Mouse (Mus musculus) heart, embryonic 16.5 days (tissue): ENCODE measurements around the gene Lrmda. TPM values are rescaled to one million over a fixed set of nuclear protein-coding genes. Genes with fewer than 3 reads are reported as not detected.
A peak's percentile ranks its signal among the peaks of the same experiment; 100 is the strongest.

Experiments
- ATAC-seq: fragments of 200-750 bp; cut with Nextera tagmentation; replicated peaks from 2 replicates; pipeline ENCODE4 v1.8.0; 2017; ENCODE audit warnings: moderate number of reproducible peaks; ENCODE audit not compliant: insufficient read depth, low FRiP score; ENCODE audit errors: extremely low read depth
- H3K27ac ChIP-seq: fragments of 300-500 bp; sonication (generic); 2 replicates; pipeline ENCODE4 v1.5.1; 2014; ENCODE audit warnings: mild to moderate bottlenecking, low read length, control low read depth, moderate library complexity
- H3K27me3 ChIP-seq: fragments of 300-500 bp; sonication (generic); 2 replicates; pipeline ENCODE4 v1.6.1; 2014; ENCODE audit warnings: low read length, mixed read lengths; ENCODE audit not compliant: control insufficient read depth, insufficient read depth
- H3K36me3 ChIP-seq: fragments of 300-500 bp; sonication (generic); 2 replicates; pipeline ENCODE4 v1.6.1; 2014; ENCODE audit not compliant: control insufficient read depth, insufficient read depth
- H3K4me1 ChIP-seq: fragments of 300-500 bp; sonication (generic); 2 replicates; pipeline ENCODE4 v1.6.1; 2014; ENCODE audit warnings: low read length, mixed read lengths; ENCODE audit not compliant: control insufficient read depth, insufficient read depth
- H3K4me2 ChIP-seq: fragments of 300-500 bp; sonication (generic); 2 replicates; pipeline ENCODE4 v1.6.1; 2014; ENCODE audit warnings: low read depth, mild to moderate bottlenecking, control low read depth, low read length
- H3K4me3 ChIP-seq: fragments of 300-500 bp; sonication (generic); 2 replicates; pipeline ENCODE4 v1.5.1; 2014; ENCODE audit warnings: mild to moderate bottlenecking, control low read depth, low read length
- H3K9ac ChIP-seq: fragments of 300-500 bp; sonication (generic); 2 replicates; pipeline ENCODE4 v1.6.1; 2014; ENCODE audit warnings: low read length, control low read depth
- H3K9me3 ChIP-seq: fragments of 300-500 bp; sonication (generic); replicated peaks from 2 replicates; pipeline ENCODE4 v1.6.1; 2016; ENCODE audit warnings: low read length; ENCODE audit not compliant: control insufficient read depth
- WGBS: fragments of 180-500 bp; shearing (Covaris S2); extraction: QIAGEN DNeasy Blood & Tissue Kit; methylation state at CpG from one replicate; pipeline ENCODE4 v1.1.7; 2014; 5-methylcytosine and 5-hydroxymethylcytosine counted together
- polyA plus RNA-seq: library from polyadenylated mRNA; unstranded; fragments of >200 nt; fragmentation: Nextera tagmentation; extraction: Ambion mirVana; gene quantifications from 2 replicates; pipeline ENCODE4 v1.2.1, GENCODE M21; 2015

Gene Lrmda
- polyA plus RNA-seq, 1 experiment from 2014 or later: 0.55 TPM

DNA sequence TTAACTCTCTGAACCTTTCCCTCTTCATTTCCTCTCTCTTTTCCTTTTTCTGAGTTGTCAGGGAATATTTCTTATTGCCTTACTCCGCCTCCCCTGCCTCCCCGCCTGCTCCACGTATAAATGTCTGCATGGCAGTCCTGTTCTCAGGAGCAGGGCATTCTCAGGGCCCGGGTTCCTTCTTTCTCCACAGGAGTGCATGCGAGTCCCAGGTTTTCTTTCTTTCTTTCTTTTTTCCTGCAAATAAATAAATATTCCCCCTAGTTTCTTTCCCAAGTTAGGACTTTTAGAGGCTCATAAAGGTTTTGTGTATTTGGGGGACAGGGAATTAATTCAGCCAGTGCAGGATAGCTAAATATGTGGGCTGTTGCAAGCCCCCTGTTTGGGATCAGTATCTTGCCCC, 27.7 kb upstream of the Lrmda start:
- Histone ChIP-seq H3K4me3 (no peak overlapping the region; the same call in 1 of the 2 replicates), H3K4me1 (peaks cover 12% of the 10 kb centered on the region), H3K27ac (no peak overlapping the region), H3K9ac (no peak overlapping the region), H3K36me3 (no peaks in the 10 kb centered on the region), H3K9me3 (no peaks in the 10 kb centered on the region), H3K27me3 (peaks cover 54% of the 10 kb centered on the region), H3K4me2 (no peak overlapping the region)
- ATAC-seq: no peak
- 56% methylated on average over 5 of the region's 5 CpGs for WGBS

DNA sequence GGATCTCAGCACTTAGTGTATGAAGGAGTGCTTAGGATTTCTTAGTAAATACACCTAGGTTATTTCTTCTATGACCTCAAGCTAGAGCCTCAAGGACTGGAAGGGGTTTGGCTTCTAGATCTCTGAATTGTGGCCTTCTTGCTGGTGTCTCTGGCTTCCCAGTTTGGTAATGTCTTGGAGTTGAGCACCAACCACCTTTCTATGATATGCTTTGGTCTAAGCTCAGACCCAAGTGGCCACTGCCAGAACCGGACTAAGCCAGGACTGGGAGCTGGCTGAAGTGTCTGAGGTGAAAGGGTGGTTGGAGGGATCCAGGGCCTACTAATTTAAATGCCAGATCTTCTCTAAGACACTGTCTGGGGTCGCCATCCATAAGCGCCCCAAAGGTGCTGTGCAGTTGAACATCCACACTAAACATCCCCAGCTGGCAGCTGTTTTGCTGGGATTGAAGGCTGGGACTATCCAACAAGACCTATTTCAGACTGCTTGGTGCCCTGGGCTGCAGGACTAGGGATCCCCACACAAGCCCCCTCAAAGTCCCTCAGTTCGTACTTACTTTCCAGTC, 27.1 kb upstream of the Lrmda start:
- H3K36me3 ChIP-seq: no peaks in the 10 kb centered on the region
- no peak overlapping the region for H3K4me2 ChIP-seq
- peaks cover 10% of the 10 kb centered on the region; the same call in 1 of the 2 replicates for H3K4me1 ChIP-seq
- no peak overlapping the region for H3K27ac ChIP-seq
- peaks cover 56% of the 10 kb centered on the region for H3K27me3 ChIP-seq
- no peak overlapping the region for H3K9ac ChIP-seq
- no peak for ATAC-seq
- 82% methylated on average over 4 of the region's 4 CpGs for WGBS
- no peak overlapping the region for H3K4me3 ChIP-seq
- H3K9me3 ChIP-seq: no peaks in the 10 kb centered on the region

DNA sequence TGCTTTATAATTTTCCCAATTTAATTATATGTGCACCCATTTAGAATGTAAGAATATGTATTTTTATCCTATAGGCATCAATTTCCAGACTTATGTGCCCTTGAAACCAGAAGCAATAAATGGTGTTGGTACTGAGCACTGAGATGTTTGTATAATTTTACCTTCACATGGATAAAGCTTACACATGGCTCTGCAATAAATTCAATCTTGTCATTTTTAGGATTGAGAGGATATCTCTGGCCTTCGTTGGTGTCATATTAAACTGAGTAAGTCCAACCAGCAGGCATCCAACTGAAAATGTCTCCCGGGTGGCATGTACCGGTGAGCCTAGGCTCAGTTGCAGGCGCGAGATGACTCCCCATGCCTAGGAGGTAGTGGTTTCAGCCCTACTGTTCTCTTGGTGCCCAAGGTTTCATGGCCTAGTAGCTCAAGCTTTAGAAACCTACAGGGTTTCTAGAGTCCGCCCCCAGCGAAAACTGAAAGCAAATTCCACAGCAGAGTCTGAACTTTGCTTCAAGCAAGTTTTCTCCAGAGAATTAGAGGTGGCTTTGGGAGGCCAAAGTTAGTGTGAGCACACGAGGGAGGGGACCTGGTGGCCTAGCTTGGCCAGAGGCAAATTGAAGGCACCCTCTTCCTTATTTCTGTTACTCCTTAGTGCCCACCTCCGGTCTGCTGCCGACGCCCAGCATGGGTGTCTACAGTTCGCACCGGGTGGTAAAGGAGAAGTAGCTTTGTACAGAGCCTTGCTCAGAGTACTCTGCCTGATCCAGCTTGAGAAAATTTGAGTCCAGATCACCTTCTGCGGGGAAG, 26.1 kb upstream of the Lrmda start:
- ATAC-seq: no peak
- Histone ChIP-seq H3K4me3 (peak overlapping the region; percentile 64), H3K9me3 (no peaks in the 10 kb centered on the region), H3K36me3 (no peaks in the 10 kb centered on the region), H3K4me1 (peaks cover 10% of the 10 kb centered on the region; the same call in 1 of the 2 replicates), H3K27me3 (peaks cover 59% of the 10 kb centered on the region), H3K9ac (peak overlapping the region; percentile 13; the same call in 1 of the 2 replicates), H3K4me2 (peak overlapping the region; percentile 85), H3K27ac (no peak overlapping the region)
- 51% methylated on average over 14 of the region's 14 CpGs for WGBS

DNA sequence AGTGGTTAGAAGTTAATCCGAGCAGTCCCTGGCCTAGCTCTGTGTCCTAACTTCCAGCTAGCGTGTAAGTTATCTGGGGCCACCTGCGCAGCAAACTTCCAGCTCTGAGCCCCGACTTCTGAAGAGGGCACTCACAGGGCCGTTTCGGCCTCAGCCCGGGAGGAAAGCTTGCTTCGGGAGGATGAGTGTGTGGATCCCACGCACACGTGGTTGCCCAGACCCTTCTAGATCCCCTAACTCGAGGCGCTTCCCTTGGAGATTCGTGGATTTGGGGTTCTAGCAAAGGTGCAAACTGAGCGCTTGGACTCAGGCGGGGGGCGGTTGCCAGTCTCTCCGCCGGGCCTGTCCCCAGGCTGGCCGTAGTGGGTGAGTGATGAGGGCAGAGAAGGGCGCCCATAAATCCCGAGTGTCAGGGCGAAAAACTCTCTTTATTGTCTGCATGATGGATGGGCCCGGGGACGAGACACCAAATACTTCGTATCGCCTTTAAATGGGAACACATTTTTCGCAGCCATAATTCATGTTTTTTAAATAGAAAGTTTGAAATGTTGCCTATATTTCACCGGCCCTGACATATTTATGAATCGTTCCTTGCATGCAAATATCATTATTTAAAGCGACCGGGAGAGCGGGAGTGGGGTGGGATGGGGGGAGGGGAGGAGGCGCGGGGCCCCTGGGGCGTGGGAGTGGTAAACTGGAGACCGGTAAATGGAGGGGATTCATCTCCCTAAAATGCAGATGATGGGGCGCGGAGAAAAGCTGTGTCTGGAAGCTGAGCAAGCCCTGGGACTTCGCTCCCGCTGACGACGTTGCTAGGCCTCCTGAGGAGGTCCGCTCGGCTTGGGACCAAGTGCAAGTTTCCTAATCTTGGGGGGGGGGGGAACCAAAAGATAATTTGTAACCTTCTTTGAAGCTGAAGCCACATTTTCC, 25.2 kb upstream of the Lrmda start:
- H3K4me3 ChIP-seq: peak overlapping the region; percentile 64
- H3K4me2 ChIP-seq: peak overlapping the region; percentile 85
- no peaks in the 10 kb centered on the region for H3K36me3 ChIP-seq
- WGBS: 11% methylated on average over 44 of the region's 44 CpGs
- ATAC-seq: no peak
- peaks cover 54% of the 10 kb centered on the region for H3K27me3 ChIP-seq
- no peak overlapping the region for H3K9ac ChIP-seq
- H3K9me3 ChIP-seq: no peaks in the 10 kb centered on the region
- H3K4me1 ChIP-seq: peaks cover 6% of the 10 kb centered on the region; the same call in 1 of the 2 replicates
- no peak overlapping the region for H3K27ac ChIP-seq

DNA sequence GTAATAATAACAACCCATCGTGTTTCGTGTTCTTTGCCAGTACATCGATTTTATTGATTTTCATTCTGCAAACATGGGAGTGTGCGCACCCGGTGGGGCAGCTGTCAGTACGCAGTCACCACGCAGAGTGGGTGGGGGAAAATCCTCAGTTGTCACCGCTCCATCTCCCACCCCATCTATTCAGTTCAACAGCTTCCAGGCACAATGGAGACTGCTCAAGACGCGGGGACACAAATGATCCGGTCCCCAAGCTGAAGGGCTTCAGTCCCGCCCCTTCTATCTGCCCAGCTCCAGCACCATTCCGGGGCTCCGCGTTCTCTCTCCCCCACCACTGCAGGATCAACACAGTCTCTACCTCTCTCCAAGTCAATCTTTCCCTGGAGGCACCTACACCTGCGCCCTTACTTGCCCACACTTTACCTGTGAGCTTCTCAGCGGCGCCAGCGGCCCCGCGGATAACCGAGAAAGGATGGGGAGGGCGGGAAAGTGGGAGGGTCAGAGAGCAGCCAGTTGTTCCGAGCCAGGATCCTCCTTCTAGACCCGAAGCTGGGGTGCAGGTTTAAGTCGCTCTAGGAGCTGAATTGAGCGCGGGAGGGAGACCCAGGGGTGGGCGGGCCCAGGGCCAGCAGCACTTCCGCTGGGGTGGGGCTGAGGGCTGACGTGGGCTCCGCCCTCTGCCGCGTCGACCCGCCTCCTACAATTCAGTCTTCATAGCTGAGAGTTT, 24.3 kb upstream of the Lrmda start:
- Histone ChIP-seq H3K36me3 (no peaks in the 10 kb centered on the region), H3K27ac (no peak overlapping the region), H3K4me1 (peaks cover 6% of the 10 kb centered on the region; the same call in 1 of the 2 replicates), H3K4me2 (peak overlapping the region; percentile 85), H3K27me3 (peaks cover 52% of the 10 kb centered on the region), H3K9ac (peak overlapping the region; percentile 65), H3K9me3 (no peaks in the 10 kb centered on the region), H3K4me3 (peak overlapping the region; percentile 64)
- peak; percentile 82 for ATAC-seq
- WGBS: under 1% methylated on average over 36 of the region's 36 CpGs

DNA sequence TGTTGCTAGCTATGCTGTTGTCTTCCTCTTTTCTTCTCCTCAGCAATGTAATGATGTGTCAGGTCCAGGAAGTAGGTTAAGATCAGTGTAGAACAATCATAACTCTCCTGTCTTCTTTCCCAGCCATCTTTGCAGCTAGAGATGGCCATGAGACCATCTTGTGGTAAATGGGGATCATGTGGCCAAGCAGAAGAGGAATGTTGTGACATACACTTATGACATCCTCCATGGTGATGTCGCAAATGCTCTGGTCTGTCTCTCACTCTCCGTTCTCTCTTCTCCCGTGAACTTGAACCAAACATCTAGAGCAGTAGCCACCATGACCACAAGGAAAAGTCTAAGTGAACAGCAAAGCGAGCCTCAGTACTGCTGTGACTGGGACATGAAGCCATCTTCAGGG, 19.9 kb upstream of the Lrmda start:
- WGBS: 79% methylated on average over 4 of the region's 4 CpGs
- Histone ChIP-seq H3K27ac (no peak overlapping the region), H3K4me2 (no peak overlapping the region), H3K9ac (no peak overlapping the region), H3K27me3 (peaks cover 20% of the 10 kb centered on the region), H3K4me1 (peaks cover 5% of the 10 kb centered on the region; the same call in 1 of the 2 replicates), H3K36me3 (no peaks in the 10 kb centered on the region), H3K9me3 (no peaks in the 10 kb centered on the region), H3K4me3 (no peak overlapping the region)
- ATAC-seq: no peak

DNA sequence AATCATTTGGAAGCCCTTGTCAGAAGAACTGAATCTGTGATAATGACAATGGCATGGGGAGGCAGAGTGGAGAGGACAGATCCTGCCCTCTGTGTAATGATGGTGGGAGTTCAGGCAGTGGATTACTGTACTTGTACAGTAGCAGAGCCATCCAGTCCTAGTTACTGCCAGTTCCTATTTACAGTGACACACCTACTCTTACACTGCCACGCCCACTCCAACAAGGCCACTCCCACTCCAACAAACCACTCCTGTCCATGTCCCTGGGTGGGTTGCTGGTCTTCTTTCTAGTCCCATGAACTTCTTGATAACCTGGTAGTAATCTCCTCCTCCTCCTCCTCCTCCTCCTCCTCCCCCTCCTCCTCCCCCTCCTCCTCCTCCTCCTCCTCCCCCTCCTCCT, 16.3 kb upstream of the Lrmda start:
- Histone ChIP-seq H3K4me3 (no peak overlapping the region), H3K9me3 (no peaks in the 10 kb centered on the region), H3K4me2 (no peak overlapping the region), H3K36me3 (no peaks in the 10 kb centered on the region), H3K4me1 (peaks cover 2% of the 10 kb centered on the region; the same call in 1 of the 2 replicates), H3K27ac (no peak overlapping the region), H3K27me3 (no peaks in the 10 kb centered on the region), H3K9ac (no peak overlapping the region)
- 59% methylated on average over 1 of the region's 1 CpGs for WGBS
- no peak for ATAC-seq

DNA sequence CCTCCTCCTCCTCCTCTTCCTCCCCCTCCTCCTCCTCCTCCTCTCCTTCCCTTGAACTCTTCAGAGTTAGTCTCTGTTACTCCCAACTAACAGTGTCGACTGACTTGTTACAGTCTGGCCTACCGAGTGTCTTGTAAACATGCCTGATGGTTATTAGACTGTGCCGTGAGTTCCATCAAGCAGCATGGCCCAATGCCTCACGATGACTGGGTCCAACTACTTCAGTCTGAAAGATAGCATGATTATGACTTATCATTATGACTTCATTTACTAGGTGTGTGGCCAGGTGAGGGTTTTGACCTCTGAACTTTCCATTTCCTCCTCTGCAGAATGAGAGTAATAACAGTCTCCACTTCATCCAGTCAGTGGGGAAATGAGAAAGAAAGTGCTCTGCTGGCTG, 15.9 kb upstream of the Lrmda start:
- no peak for ATAC-seq
- whole genome bisulfite sequencing: 68% methylated on average over 4 of the region's 4 CpGs
- H3K4me1 ChIP-seq: peaks cover 2% of the 10 kb centered on the region; the same call in 1 of the 2 replicates

More for the DNA sequence above, 15.9 kb upstream of the Lrmda start:
- H3K9me3 ChIP-seq: no peaks in the 10 kb centered on the region
- H3K4me3 ChIP-seq: no peak overlapping the region
- H3K4me2 ChIP-seq: no peak overlapping the region
- H3K27ac ChIP-seq: no peak overlapping the region
- no peak overlapping the region for H3K9ac ChIP-seq
- H3K36me3 ChIP-seq: no peaks in the 10 kb centered on the region
- H3K27me3 ChIP-seq: no peaks in the 10 kb centered on the region
